ENCODE assay signal across 32 mouse cellular contexts in genomic region chr11:26742235-26742634, GRCm38 (mm10).
"Had no signal": no experiment of that assay in that cellular context is flagged by ENCODE, and none has a peak within 500 bp of the region (broad histone marks: within the 10 kb centered on the region; RNA-seq: fewer than 3 reads in every experiment).

No protein-coding gene starts in this region.

- H3K27me3 ChIP-seq: limb, embryonic 12.5 days; limb, embryonic 13.5 days; limb, embryonic 15.5 days; liver, embryonic 12.5 days; liver, embryonic 13.5 days; liver, embryonic 15.5 days; lung, embryonic 15.5 days; megakaryocyte, embryonic 14.5 days; midbrain, embryonic 12.5 days; midbrain, embryonic 13.5 days; midbrain, embryonic 15.5 days; neural tube, embryonic 12.5 days had no signal

- H3K36me3 ChIP-seq: limb, embryonic 10.5 days; limb, embryonic 12.5 days; limb, embryonic 13.5 days; limb, embryonic 15.5 days; liver, embryonic 12.5 days; liver, embryonic 13.5 days; liver, embryonic 15.5 days; lung, embryonic 15.5 days; midbrain, embryonic 10.5 days; midbrain, embryonic 12.5 days; midbrain, embryonic 13.5 days; midbrain, embryonic 15.5 days; neural tube, embryonic 12.5 days had no signal

- H3K4me1 ChIP-seq: limb, embryonic 10.5 days; limb, embryonic 12.5 days; limb, embryonic 13.5 days; limb, embryonic 15.5 days; liver, embryonic 12.5 days; liver, embryonic 13.5 days; liver, embryonic 15.5 days; lung, embryonic 15.5 days; megakaryocyte, embryonic 14.5 days; midbrain, embryonic 10.5 days; midbrain, embryonic 12.5 days; midbrain, embryonic 13.5 days; midbrain, embryonic 15.5 days; neural tube, embryonic 12.5 days had no signal

- DNase-seq: left cerebral cortex, postnatal 4 days; liver; liver, embryonic 13.5 days; liver, postnatal 0 days; lung, adult 18-20 months; lung, adult 2 months; lung, embryonic 14.5 days; lung, postnatal 10 days; lung, postnatal 14 days; lung, postnatal 36 days; lung, postnatal 4 days; midbrain, embryonic 14.5 days had no signal

- H3K4me2 ChIP-seq: limb, embryonic 12.5 days; limb, embryonic 13.5 days; limb, embryonic 15.5 days; liver, embryonic 11.5 days; liver, embryonic 12.5 days; liver, embryonic 13.5 days; liver, embryonic 15.5 days; lung, embryonic 14.5 days; lung, embryonic 15.5 days; midbrain, embryonic 11.5 days; midbrain, embryonic 12.5 days; midbrain, embryonic 13.5 days; midbrain, embryonic 15.5 days; neural tube, embryonic 12.5 days had no signal

- ATAC-seq: liver, embryonic 12.5 days; liver, postnatal 0 days; lung, postnatal 0 days; midbrain, embryonic 13.5 days; midbrain, embryonic 15.5 days; midbrain, embryonic 16.5 days had no signal

- H3K9me3 ChIP-seq: limb, embryonic 10.5 days; limb, embryonic 12.5 days; limb, embryonic 13.5 days; limb, embryonic 15.5 days; liver, embryonic 12.5 days; liver, embryonic 13.5 days; liver, embryonic 15.5 days; lung, embryonic 15.5 days; midbrain, embryonic 13.5 days; midbrain, embryonic 15.5 days; neural tube, embryonic 12.5 days had no signal

- H3K9ac ChIP-seq: limb, embryonic 12.5 days; limb, embryonic 13.5 days; limb, embryonic 15.5 days; liver, embryonic 12.5 days; liver, embryonic 13.5 days; liver, embryonic 14.5 days; liver, embryonic 15.5 days; liver, postnatal 0 days; lung, embryonic 14.5 days; lung, embryonic 15.5 days; midbrain, embryonic 12.5 days; midbrain, embryonic 13.5 days; midbrain, embryonic 15.5 days; neural tube, embryonic 12.5 days had no signal

- H3K27ac ChIP-seq: limb, embryonic 10.5 days; limb, embryonic 12.5 days; limb, embryonic 13.5 days; limb, embryonic 15.5 days; liver, embryonic 12.5 days; liver, embryonic 13.5 days; liver, embryonic 14.5 days; liver, embryonic 15.5 days; lung, embryonic 15.5 days; macrophage; midbrain, embryonic 10.5 days; midbrain, embryonic 12.5 days; midbrain, embryonic 13.5 days; midbrain, embryonic 15.5 days; neural tube, embryonic 12.5 days had no signal

- H3K4me3 ChIP-seq: limb, embryonic 10.5 days; limb, embryonic 12.5 days; limb, embryonic 13.5 days; limb, embryonic 15.5 days; liver, embryonic 12.5 days; liver, embryonic 13.5 days; liver, embryonic 15.5 days; lung, embryonic 15.5 days; megakaryocyte, embryonic 14.5 days; midbrain, embryonic 10.5 days; midbrain, embryonic 12.5 days; midbrain, embryonic 13.5 days; midbrain, embryonic 15.5 days; myocyte; neural tube, embryonic 12.5 days had no signal
